Mouse (Mus musculus) heart, postnatal 0 days (tissue): ENCODE results near the gene Rpp21.

Experiments
- CTCF ChIP-seq: IDR thresholded peaks from 2 replicates; pipeline ENCODE4 v1.5.1; 2016; ENCODE audit warnings: antibody characterized with exemption, control low read depth, low read depth
- EP300 ChIP-seq: IDR thresholded peaks from 2 replicates; pipeline ENCODE4 v1.6.1; 2016; ENCODE audit warnings: antibody characterized with exemption, low read depth

GRCm38 (mm10) chr17:36257969-36258368 lies at the start of gene Rpp21:
- TF ChIP-seq CTCF (no peak), EP300 (no peak)
